Mouse (Mus musculus) lung, postnatal 0 days (tissue): Measurements from ENCODE around the gene Fam183b.

ENCODE experiments used
- CTCF ChIP-seq: IDR thresholded peaks from 2 replicates; pipeline ENCODE4 v1.5.1; 2016; ENCODE audit warnings: antibody characterized with exemption, mild to moderate bottlenecking
- EP300 ChIP-seq: IDR thresholded peaks from 2 replicates; pipeline ENCODE4 v1.6.1; 2016; ENCODE audit warnings: antibody characterized with exemption, mild to moderate bottlenecking, control low read depth

DNA sequence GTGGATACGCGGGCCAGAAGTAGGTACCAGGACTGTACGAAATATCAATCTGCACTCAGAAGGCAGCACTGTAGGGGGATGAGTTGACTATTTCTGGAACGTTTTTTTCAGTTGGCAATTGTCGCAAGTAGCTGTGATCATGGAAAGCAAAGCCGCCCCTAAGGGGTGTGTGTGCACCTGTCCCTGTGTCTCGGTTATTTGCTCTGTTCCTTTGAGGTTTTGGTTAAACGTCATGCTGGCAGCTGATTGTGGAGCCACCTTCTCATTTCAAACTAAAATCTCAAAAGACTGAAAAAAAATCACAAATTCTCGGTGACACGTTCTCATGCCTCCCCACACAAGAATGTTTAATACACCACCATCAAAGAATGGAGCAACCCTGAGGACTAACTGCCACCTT lies 14.1 kb downstream of the Fam183b start:
- TF ChIP-seq EP300 (no peak), CTCF (no peak)
